Mouse (Mus musculus) CH12.LX (cell line): ENCODE results near the gene Stk10.

Experiments
- CHD2 ChIP-seq: IDR thresholded peaks from 2 replicates; pipeline ENCODE4 v1.6.1; 2011; ENCODE audit warnings: low read length, improper control_type of control experiment
- CTCF ChIP-seq, 2 experiments: IDR thresholded peaks in 1 of 2; conservative IDR thresholded peaks in 1 of 2; 2 replicates each; pipeline ENCODE4 v1.5.1; 2011 to 2012; ENCODE audit warnings: low read depth in 2 of 2, low read length in 2 of 2, improper control_type of control experiment in 1 of 2, inconsistent platforms in 1 of 2, mild to moderate bottlenecking in 1 of 2, moderate library complexity in 1 of 2
- EP300 ChIP-seq: IDR thresholded peaks from 2 replicates; pipeline ENCODE4 v1.6.1; 2011; ENCODE audit warnings: low read length, improper control_type of control experiment
- ETS1 ChIP-seq: conservative IDR thresholded peaks from 2 replicates; pipeline ENCODE4 v1.6.1; 2012; ENCODE audit warnings: low read depth, mild to moderate bottlenecking, inconsistent platforms, low read length, improper control_type of control experiment, moderate library complexity
- MYC ChIP-seq: IDR thresholded peaks from 2 replicates; pipeline ENCODE4 v1.6.1; 2011; ENCODE audit warnings: low read depth, mild to moderate bottlenecking, improper control_type of control experiment, low read length
- POLR2A ChIP-seq: IDR thresholded peaks from 2 replicates; pipeline ENCODE4 v1.6.1; 2011; ENCODE audit warnings: low read depth, mild to moderate bottlenecking, improper control_type of control experiment, low read length
- RAD21 ChIP-seq: IDR thresholded peaks from 2 replicates; pipeline ENCODE4 v1.6.1; 2011; ENCODE audit warnings: low read depth, mild to moderate bottlenecking, low read length, improper control_type of control experiment, moderate library complexity
- RCOR1 ChIP-seq: conservative IDR thresholded peaks from 2 replicates; pipeline ENCODE4 v1.6.1; 2012; ENCODE audit warnings: low read depth, mild to moderate bottlenecking, inconsistent platforms, low read length, improper control_type of control experiment
- SMC3 ChIP-seq: IDR thresholded peaks from 2 replicates; pipeline ENCODE4 v1.6.1; 2011; ENCODE audit warnings: low read depth, low read length, improper control_type of control experiment
- TBP ChIP-seq: conservative IDR thresholded peaks from 2 replicates; pipeline ENCODE4 v1.6.1; 2011; ENCODE audit warnings: low read depth, low read length, improper control_type of control experiment
- ZKSCAN1 ChIP-seq: IDR thresholded peaks from 2 replicates; pipeline ENCODE4 v1.6.1; 2012; ENCODE audit warnings: low read depth, inconsistent platforms, low read length, improper control_type of control experiment, borderline replicate concordance
- ZMIZ1 ChIP-seq: IDR thresholded peaks from 2 replicates; pipeline ENCODE4 v1.6.1; 2012; ENCODE audit warnings: low read depth, mild to moderate bottlenecking, inconsistent platforms, low read length, improper control_type of control experiment

- TF ChIP-seq TBP (no peak), RCOR1 (no peak), POLR2A (no peak), ZMIZ1 (no peak), CTCF (conservative IDR thresholded peaks at IDR 0.05 in 1 of 2, IDR thresholded peaks at IDR 0.05 in 1 of 2; ENCODE audit: low read depth in 2 of 2, low read length in 2 of 2) (no peak), CHD2 (no peak), EP300 (no peak), MYC (no peak), RAD21 (no peak), ETS1 (no peak), ZKSCAN1 (no peak), SMC3 (no peak)
Measured at GRCm38 (mm10) chr11:32545605-32546004, 12.5 kb downstream of the Stk10 start.
